Mouse (Mus musculus) liver, adult 2 months (tissue): ENCODE measurements around the gene Crim1. TPM values are rescaled to one million over a fixed set of nuclear protein-coding genes. Genes with fewer than 3 reads are reported as not detected.

Experiments
- DNase-seq: peaks from one replicate; pipeline ENCODE4 v3.0.0-alpha.2; 2011; ENCODE audit warnings: low read depth, low spot score; ENCODE audit errors: extremely low read depth
- H3K27ac ChIP-seq: fragments of 200-500 bp; replicated peaks from 2 replicates; pipeline ENCODE4 v1.5.1; 2012; ENCODE audit warnings: low read depth, mild to moderate bottlenecking, control low read depth, inconsistent platforms, low read length; ENCODE audit not compliant: insufficient read depth
- H3K27me3 ChIP-seq: fragments of 200-500 bp; 2 replicates; pipeline ENCODE4 v1.6.1; 2012; ENCODE audit warnings: mild to moderate bottlenecking, moderate library complexity, low read length, inconsistent platforms; ENCODE audit not compliant: control insufficient read depth, insufficient read depth
- H3K36me3 ChIP-seq: fragments of 200-500 bp; 2 replicates; pipeline ENCODE4 v1.6.1; 2012; ENCODE audit warnings: low read length, inconsistent platforms; ENCODE audit not compliant: control insufficient read depth, insufficient read depth
- H3K4me1 ChIP-seq: fragments of 200-500 bp; 2 replicates; pipeline ENCODE4 v1.6.1; 2011; ENCODE audit warnings: low read length; ENCODE audit not compliant: control insufficient read depth, insufficient read depth
- H3K4me3 ChIP-seq: fragments of 200-500 bp; 2 replicates; pipeline ENCODE4 v1.5.1; 2011; ENCODE audit warnings: low read depth, mild to moderate bottlenecking, control low read depth, low read length, moderate library complexity; ENCODE audit not compliant: insufficient read depth
- H3K79me2 ChIP-seq: fragments of 200-500 bp; 2 replicates; pipeline ENCODE4 v1.6.1; 2012; ENCODE audit warnings: inconsistent platforms, mild to moderate bottlenecking, low read length, moderate library complexity; ENCODE audit not compliant: control insufficient read depth, insufficient read depth
- H3K9ac ChIP-seq: fragments of 200-500 bp; 2 replicates; pipeline ENCODE4 v1.6.1; 2012; ENCODE audit warnings: low read depth, mild to moderate bottlenecking, control low read depth, inconsistent platforms, low read length
- CTCF ChIP-seq: fragments of 200-500 bp; IDR thresholded peaks from 2 replicates; pipeline ENCODE4 v1.5.1; 2011; ENCODE audit warnings: low read depth, low read length, control low read depth
- POLR2A ChIP-seq: fragments of 200-500 bp; IDR thresholded peaks from 2 replicates; pipeline ENCODE4 v1.6.1; 2011; ENCODE audit warnings: low read length, control low read depth; ENCODE audit not compliant: insufficient read depth; ENCODE audit errors: extremely low read depth
- WGBS: fragments of 180-500 bp; shearing (Covaris S2); methylation state at CpG from one replicate; pipeline ENCODE4 v1.1.7; 2018; 5-methylcytosine and 5-hydroxymethylcytosine counted together
- polyA plus RNA-seq: library from polyadenylated mRNA; depleted of rRNA; stranded (reverse); fragments of >200 nt; gene quantifications from 2 replicates; pipeline ENCODE4 v1.2.3, GENCODE M21; 2012
- total RNA-seq: library from RNA; depleted of rRNA; stranded (reverse); fragments of >200 nt; gene quantifications from 2 replicates; pipeline ENCODE4 v1.2.3, GENCODE M21; 2014

Gene Crim1
- total and polyA plus RNA-seq, 2 experiments = 5.6 to 9.0 TPM

DNA sequence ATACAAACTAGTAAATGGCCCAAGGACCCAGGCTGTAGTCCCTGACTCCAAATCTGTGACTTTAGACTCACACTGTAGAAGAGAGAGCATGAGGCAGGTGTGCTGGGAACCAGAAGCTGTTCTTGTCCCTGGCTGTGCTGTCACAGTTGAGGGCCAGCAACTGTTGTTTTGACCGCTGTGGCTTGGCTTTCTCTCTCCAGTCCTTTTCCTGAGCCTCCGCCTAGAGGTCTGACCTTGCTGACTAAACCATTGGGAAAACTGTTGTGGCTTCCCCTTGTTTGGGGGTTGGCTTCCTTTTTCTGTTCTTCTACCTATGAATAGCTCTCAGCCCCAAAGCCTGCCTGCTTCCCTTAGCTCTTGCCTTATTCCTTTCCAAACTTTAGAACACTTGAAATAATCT, 126.3 kb downstream of the Crim1 start:
- Histone ChIP-seq H3K36me3 (no peaks in the 10 kb centered on the region), H3K4me3 (no peak overlapping the region), H3K27me3 (no peaks in the 10 kb centered on the region), H3K79me2 (no peaks in the 10 kb centered on the region; the same call in 1 of the 2 replicates), H3K4me1 (peaks cover 11% of the 10 kb centered on the region), H3K9ac (no peak overlapping the region), H3K27ac (peak overlapping the region; percentile 54)
- no peak for DNase-seq
- 66% methylated on average over 2 of the region's 2 CpGs for WGBS
- TF ChIP-seq CTCF (no peak), POLR2A (no peak)

DNA sequence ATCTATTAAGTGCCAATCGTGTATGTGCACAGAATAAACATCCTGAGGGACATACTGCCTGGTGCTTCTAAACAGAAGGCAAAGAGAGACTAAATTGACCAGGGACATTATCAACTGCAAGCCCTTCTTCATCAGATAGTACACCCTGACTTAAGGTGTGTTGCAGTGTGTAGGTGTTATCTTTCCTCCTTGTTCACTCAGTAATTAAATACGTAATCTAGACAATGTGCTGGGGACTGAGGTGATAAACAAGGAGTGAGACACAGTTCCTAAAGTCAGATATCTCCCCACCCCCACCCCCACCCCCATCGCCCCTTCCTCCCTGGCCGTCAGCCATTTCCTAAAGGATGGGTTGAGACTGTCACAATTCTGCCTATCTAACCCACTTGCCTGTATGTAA, 127.1 kb downstream of the Crim1 start:
- no peaks in the 10 kb centered on the region; the same call in 1 of the 2 replicates for H3K79me2 ChIP-seq
- DNase-seq = no peak
- 75% methylated on average over 4 of the region's 4 CpGs for WGBS
- H3K4me3 ChIP-seq = no peak overlapping the region
- TF ChIP-seq CTCF (no peak), POLR2A (no peak)
- peaks cover 8% of the 10 kb centered on the region for H3K4me1 ChIP-seq
- no peaks in the 10 kb centered on the region for H3K27me3 ChIP-seq
- H3K9ac ChIP-seq = no peak overlapping the region
- no peak overlapping the region for H3K27ac ChIP-seq
- H3K36me3 ChIP-seq = no peaks in the 10 kb centered on the region

DNA sequence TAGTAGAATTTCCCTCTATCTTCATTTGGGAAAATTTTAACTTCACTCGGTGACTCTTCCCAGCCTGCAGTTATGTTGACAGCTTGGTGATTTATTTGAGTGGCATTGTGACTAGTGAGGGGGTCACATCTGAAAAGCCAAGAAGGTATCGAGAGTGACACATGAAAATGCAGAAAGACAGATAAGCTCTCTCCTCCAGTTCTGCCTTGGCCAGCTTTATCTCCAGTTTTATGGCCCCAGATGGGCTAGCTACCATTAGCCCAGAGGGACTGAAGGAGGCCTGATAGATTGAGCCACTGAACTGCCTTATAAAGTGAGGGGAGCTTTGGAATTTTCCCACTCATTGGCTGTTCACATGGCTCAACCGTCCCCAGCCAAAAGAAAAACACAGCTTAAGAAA, 128.2 kb downstream of the Crim1 start:
- H3K9ac ChIP-seq = no peak overlapping the region

DNA sequence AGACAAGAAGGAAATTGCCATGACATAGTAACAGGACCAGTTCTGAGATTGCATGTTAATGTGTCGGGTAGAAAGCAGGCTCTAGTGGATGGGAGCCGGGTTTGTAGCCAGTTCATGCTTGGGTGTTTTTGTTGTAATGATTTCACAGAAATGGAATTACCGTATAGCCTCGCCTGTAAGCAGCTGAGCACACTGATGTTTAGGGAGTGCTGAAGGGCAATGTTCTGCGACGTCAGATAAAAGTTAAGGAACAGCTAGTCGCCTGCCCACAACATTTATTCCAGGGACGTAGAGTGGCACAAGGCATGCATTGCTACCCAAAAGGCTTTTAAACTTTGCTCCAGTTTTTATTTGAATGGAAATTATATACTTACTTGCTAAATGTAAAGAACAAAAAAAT, 131.4 kb downstream of the Crim1 start:
- Histone ChIP-seq H3K4me1 (peaks cover 2% of the 10 kb centered on the region; the same call in 1 of the 2 replicates), H3K9ac (no peak overlapping the region), H3K79me2 (no peaks in the 10 kb centered on the region; the same call in 1 of the 2 replicates), H3K36me3 (peaks cover 10% of the 10 kb centered on the region; the same call in 1 of the 2 replicates), H3K4me3 (no peak overlapping the region), H3K27me3 (no peaks in the 10 kb centered on the region), H3K27ac (no peak overlapping the region)
- no peak for TF ChIP-seq POLR2A
- no peak for DNase-seq
- 96% methylated on average over 8 of the region's 8 CpGs for WGBS

More for the DNA sequence above, 128.2 kb downstream of the Crim1 start:
- 83% methylated on average over 3 of the region's 3 CpGs for WGBS
- Histone ChIP-seq H3K36me3 (no peaks in the 10 kb centered on the region), H3K4me3 (no peak overlapping the region), H3K27me3 (no peaks in the 10 kb centered on the region), H3K4me1 (peaks cover 2% of the 10 kb centered on the region; the same call in 1 of the 2 replicates), H3K79me2 (no peaks in the 10 kb centered on the region; the same call in 1 of the 2 replicates), H3K27ac (no peak overlapping the region)
- no peak for TF ChIP-seq CTCF
- TF ChIP-seq POLR2A = no peak
- no peak for DNase-seq

DNA sequence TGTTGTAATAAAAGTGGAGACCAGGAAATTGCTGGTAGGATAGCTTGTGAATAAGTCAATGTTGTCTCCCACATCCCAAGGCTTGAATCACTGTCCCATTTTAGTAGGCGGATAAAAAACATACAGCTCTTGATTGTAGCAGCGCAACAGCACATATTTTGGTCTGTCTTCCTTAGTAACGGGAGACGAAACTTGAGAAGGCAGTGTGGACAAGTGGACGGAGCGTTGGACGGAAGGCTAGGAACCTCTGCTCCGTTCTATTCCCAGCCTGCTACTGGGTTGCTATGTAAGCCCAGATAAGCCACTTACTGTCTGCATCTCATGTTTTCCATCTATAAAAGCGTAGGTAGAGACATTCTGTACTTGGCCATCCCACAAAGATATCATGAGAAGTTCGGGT, 133.2 kb downstream of the Crim1 start:
- WGBS = 95% methylated on average over 10 of the region's 10 CpGs
- H3K4me1 ChIP-seq = peaks cover 2% of the 10 kb centered on the region; the same call in 1 of the 2 replicates
- TF ChIP-seq CTCF (no peak), POLR2A (no peak)
- H3K4me3 ChIP-seq = no peak overlapping the region
- no peak overlapping the region for H3K27ac ChIP-seq
- no peaks in the 10 kb centered on the region; the same call in 1 of the 2 replicates for H3K79me2 ChIP-seq
- H3K36me3 ChIP-seq = peaks cover 10% of the 10 kb centered on the region; the same call in 1 of the 2 replicates
- no peak overlapping the region for H3K9ac ChIP-seq
- no peak for DNase-seq
- H3K27me3 ChIP-seq = no peaks in the 10 kb centered on the region

DNA sequence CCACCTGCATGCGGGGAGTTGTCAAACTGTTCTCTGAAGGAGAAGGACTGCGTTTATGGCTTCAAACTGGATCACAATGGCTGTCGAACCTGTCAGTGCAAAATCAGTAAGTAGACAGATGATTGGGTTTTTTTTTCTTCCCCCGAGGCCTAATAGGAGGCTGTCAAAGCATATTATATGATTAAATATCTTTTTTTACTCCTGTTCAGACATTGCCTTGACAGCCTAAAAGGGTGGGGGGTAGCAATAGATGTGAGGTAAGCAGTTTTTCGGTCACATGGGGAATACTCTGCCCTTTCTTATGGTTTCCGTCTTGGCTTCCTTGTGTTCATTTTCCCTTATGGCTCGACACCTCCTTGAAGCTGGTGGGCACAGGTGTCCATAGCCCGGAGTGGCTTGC, 135.2 kb downstream of the Crim1 start:
- Histone ChIP-seq H3K79me2 (no peaks in the 10 kb centered on the region; the same call in 1 of the 2 replicates), H3K9ac (no peak overlapping the region), H3K36me3 (peaks cover 10% of the 10 kb centered on the region; the same call in 1 of the 2 replicates), H3K4me3 (no peak overlapping the region), H3K27me3 (no peaks in the 10 kb centered on the region), H3K4me1 (peaks cover 2% of the 10 kb centered on the region; the same call in 1 of the 2 replicates), H3K27ac (no peak overlapping the region)
- DNase-seq = no peak
- whole genome bisulfite sequencing = 94% methylated on average over 8 of the region's 8 CpGs
- TF ChIP-seq POLR2A = no peak
- TF ChIP-seq CTCF = no peak
